In genomic region chr5:53108668-53109067, GRCm38 (mm10) we compare ENCODE assay signal across 15 mouse cellular contexts.
A peak's percentile ranks its signal among the peaks of the same experiment; 100 is the strongest.
DNase-seq lines count a peak whose midpoint lies in the region; ATAC-seq and TF ChIP-seq lines count a peak whose summit lies in the region.
"Had no signal": no experiment of that assay in that cellular context is flagged by ENCODE, and none has a peak within 500 bp of the region (broad histone marks: within the 10 kb centered on the region; RNA-seq: fewer than 3 reads in every experiment).

No protein-coding gene starts in this region.

- H3K4me1 ChIP-seq in cerebellum, adult 2 months (ENCODE audit: control insufficient read depth, insufficient read depth, low read length): peaks cover 22% of the 10 kb centered on the region
- peaks cover 51% of the 10 kb centered on the region for H3K4me1 ChIP-seq in kidney, embryonic 15.5 days
- peaks cover 1 to 5% of the 10 kb centered on the region in 2 experiments; a peak in 2 of 4 replicates for H3K4me1 ChIP-seq in ES-E14 (ENCODE audit: control insufficient read depth in 2 of 2, insufficient read depth in 2 of 2, low read length in 2 of 2, poor library complexity in 1 of 2)
- H3K4me1 ChIP-seq in kidney, postnatal 0 days (replicated peaks; ENCODE audit: insufficient read depth, low read length): peaks cover 14% of the 10 kb centered on the region; the same call in 1 of the 2 replicates
- H3K4me1 ChIP-seq: limb, embryonic 10.5 days had no signal

- H3K9me3 ChIP-seq in kidney, embryonic 15.5 days (replicated peaks): peaks cover 7% of the 10 kb centered on the region; the same call in 1 of the 2 replicates
- H3K9me3 ChIP-seq in ES-E14 (ENCODE audit: control insufficient read depth, insufficient read depth, low read depth, low read length): no peaks in the 10 kb centered on the region
- H3K9me3 ChIP-seq in kidney, postnatal 0 days (replicated peaks; ENCODE audit: low read length): no peaks in the 10 kb centered on the region
- H3K9me3 ChIP-seq: embryonic facial prominence, embryonic 15.5 days; limb, embryonic 10.5 days had no signal

- H3K36me3 ChIP-seq in kidney, embryonic 15.5 days: peaks cover 9% of the 10 kb centered on the region
- H3K36me3 ChIP-seq in ES-E14 (ENCODE audit: control insufficient read depth, insufficient read depth, low read length, poor library complexity, severe bottlenecking): no peaks in the 10 kb centered on the region
- H3K36me3 ChIP-seq in kidney, postnatal 0 days (ENCODE audit: insufficient read depth, low read length): no peaks in the 10 kb centered on the region
- H3K36me3 ChIP-seq: embryonic facial prominence, embryonic 15.5 days; G1E; limb, embryonic 10.5 days had no signal

- no peak for TF ChIP-seq POLR2A in cerebellum, adult 2 months (IDR thresholded peaks at IDR 0.05; ENCODE audit: borderline replicate concordance, insufficient read depth, low read length)

- no peak overlapping the region for H3K4me3 ChIP-seq in cerebellum, adult 2 months (replicated peaks; ENCODE audit: insufficient read depth, low read depth, low read length)
- no peak overlapping the region for H3K4me3 ChIP-seq in kidney, embryonic 15.5 days (replicated peaks)
- H3K4me3 ChIP-seq in ES-E14 (ENCODE audit: insufficient read depth in 1 of 2, low read depth in 1 of 2, low read length in 2 of 2, poor library complexity in 1 of 2, severe bottlenecking in 1 of 2): no peak overlapping the region
- no peak overlapping the region for H3K4me3 ChIP-seq in kidney, postnatal 0 days (replicated peaks; ENCODE audit: low read depth, low read length)
- H3K4me3 ChIP-seq: embryonic facial prominence, embryonic 15.5 days; limb, embryonic 10.5 days had no signal

- no peak for ATAC-seq in kidney, embryonic 15.5 days (replicated peaks; ENCODE audit: low FRiP score)
- ATAC-seq in kidney, postnatal 0 days (replicated peaks; ENCODE audit: low FRiP score, low read depth): no peak
- ATAC-seq: activated CD4-positive, CD25-positive, alpha-beta regulatory T cell, adult 4 months; forebrain, embryonic 16.5 days; hindbrain, embryonic 16.5 days had no signal

- peak; percentile 33; the same call in 1 of the 2 replicates for TF ChIP-seq CTCF in cerebellum, adult 2 months (IDR thresholded peaks at IDR 0.05; ENCODE audit: borderline replicate concordance, insufficient read depth, low read depth, low read length)
- peak; percentile 42; the same call in 1 of the 2 replicates for TF ChIP-seq CTCF in kidney, postnatal 0 days (IDR thresholded peaks at IDR 0.05; ENCODE audit: low read depth)

- no peak overlapping the region for H3K27ac ChIP-seq in cerebellum, adult 2 months (ENCODE audit: insufficient read depth, low read length)
- no peak overlapping the region for H3K27ac ChIP-seq in kidney, embryonic 15.5 days
- no peak overlapping the region for H3K27ac ChIP-seq in ES-E14 (ENCODE audit: insufficient read depth, low read depth, low read length, poor library complexity, severe bottlenecking)
- no peak overlapping the region for H3K27ac ChIP-seq in kidney, postnatal 0 days
- H3K27ac ChIP-seq: embryonic facial prominence, embryonic 15.5 days; limb, embryonic 10.5 days had no signal

- no peaks in the 10 kb centered on the region for H3K27me3 ChIP-seq in cerebellum, adult 2 months (ENCODE audit: control insufficient read depth, insufficient read depth, low read length)
- H3K27me3 ChIP-seq in kidney, embryonic 15.5 days: no peaks in the 10 kb centered on the region
- no peaks in the 10 kb centered on the region for H3K27me3 ChIP-seq in kidney, postnatal 0 days (ENCODE audit: insufficient read depth, low read length)
- H3K27me3 ChIP-seq: embryonic facial prominence, embryonic 15.5 days had no signal

- no peak overlapping the region for H3K4me2 ChIP-seq in kidney, embryonic 15.5 days
- no peak overlapping the region for H3K4me2 ChIP-seq in kidney, postnatal 0 days (ENCODE audit: low read length)
- H3K4me2 ChIP-seq: embryonic facial prominence, embryonic 15.5 days had no signal

- in situ Hi-C loops in ES-E14 (cut with MboI; ENCODE audit: low sequenced_read_pairs in 2 of 2, unreplicated experiment in 2 of 2): no loop called here

- no peak overlapping the region for H3K9ac ChIP-seq in kidney, embryonic 15.5 days
- H3K9ac ChIP-seq in ES-E14 (ENCODE audit: insufficient read depth, low read depth, low read length, poor library complexity, severe bottlenecking): no peak overlapping the region
- no peak overlapping the region for H3K9ac ChIP-seq in kidney, postnatal 0 days (ENCODE audit: low read depth, low read length)
- H3K9ac ChIP-seq: embryonic facial prominence, embryonic 15.5 days had no signal

- WGBS in cerebellum, adult 2 months: 93% methylated on average over 1 of the region's 1 CpGs
- 86% methylated on average over 1 of the region's 1 CpGs for WGBS in kidney, embryonic 15.5 days
- 82% methylated on average over 1 of the region's 1 CpGs for WGBS in kidney, postnatal 0 days

- DNase-seq in cerebellum, adult 2 months: no peak
- DNase-seq in cerebellum, postnatal 14 days: no peak
- DNase-seq in kidney, adult 9 months: peak; percentile 46
- no peak for DNase-seq in ES-E14 (ENCODE audit: low read depth, low spot score)
- DNase-seq in kidney, postnatal 0 days (ENCODE audit: low spot score): no peak
- no peak for DNase-seq in spleen, postnatal 10 days (ENCODE audit: low spot score in 2 of 2)
- DNase-seq in left cerebral cortex, adult 18-20 months (ENCODE audit: low spot score in 2 of 2): no peak
- DNase-seq: cerebellum, adult 18-20 months had no signal

TF ChIP-seq in ES-E14, 5 proteins besides CTCF, POLR2A, EP300 and RAD21:
- TF ChIP-seq HCFC1 (IDR thresholded peaks at IDR 0.05; ENCODE audit: borderline replicate concordance, insufficient read depth, low read length) (no peak), MAFK (IDR thresholded peaks at IDR 0.05; ENCODE audit: insufficient read depth, low read depth, low read length) (no peak), ZC3H11A (IDR thresholded peaks at IDR 0.05; ENCODE audit: borderline replicate concordance, low read depth, low read length) (no peak), ZNF384 (IDR thresholded peaks at IDR 0.05; ENCODE audit: low read depth, low read length) (peak; percentile 89), CHD2 (IDR thresholded peaks at IDR 0.05; ENCODE audit: low read depth, low read length) (no peak)
